Mouse (Mus musculus): ENCODE measurements around the gene Zg16. TPM values are rescaled to one million over a fixed set of nuclear protein-coding genes. Genes with fewer than 3 reads are reported as not detected.
"Not testable (repeated sequence)": the region's sequence is repeated elsewhere in the genome, so short reads cannot be mapped to it uniquely, and the experiment has no call there.

The Zg16 gene
- total RNA-seq (2021) = not detected
- long read RNA-seq, experiment 1 = 0 reads
- long read RNA-seq, experiment 2 = 0 reads

DNA sequence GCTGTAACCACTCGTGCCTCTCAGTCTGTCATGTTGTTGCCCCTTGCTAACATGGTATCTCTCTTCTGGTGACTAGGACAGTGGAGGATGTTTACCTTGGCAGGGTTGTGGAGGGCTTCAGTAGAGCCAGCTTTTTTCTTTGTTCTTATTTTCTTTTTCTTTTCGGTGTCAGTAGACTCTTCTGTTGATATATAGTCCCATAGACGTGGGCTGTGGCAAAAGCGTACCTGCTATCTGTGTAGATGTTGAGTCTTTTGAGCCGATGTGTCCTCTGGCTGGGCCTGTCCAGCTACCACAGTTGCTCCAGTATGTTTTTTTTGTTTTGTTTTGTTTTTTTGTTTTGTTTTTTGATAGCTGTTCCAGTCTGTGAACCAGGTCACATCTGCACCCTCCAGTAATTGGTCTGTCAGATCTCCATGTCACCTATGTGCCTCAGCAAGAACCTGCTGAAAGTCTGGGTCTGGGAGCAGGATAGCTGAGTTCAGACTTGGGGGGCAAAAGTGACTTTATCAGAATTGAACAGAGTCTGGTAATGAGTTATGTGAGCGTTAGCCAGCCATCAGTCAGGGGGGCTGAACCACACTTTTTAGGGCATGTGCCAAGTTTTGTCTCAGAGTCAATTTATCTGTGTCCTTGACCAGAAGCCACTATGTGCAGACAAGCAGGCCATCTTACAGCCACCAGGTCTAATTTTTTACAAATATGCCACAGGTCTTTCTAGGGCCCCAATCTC lies at the start of gene Zg16:
Gene Zg16, minus strand, starts transcription at position 51 of the 733 bp plus-strand sequence.
- DNase-seq; intact Hi-C loops (cut with DNase I); H3K27ac ChIP-seq; H3K4me3 ChIP-seq: not testable (repeated sequence)

GRCm38 (mm10) chr7:127136181-127137071 lies 49.3 kb upstream of the Zg16 start:
- no peak overlapping the region for H3K27ac ChIP-seq
- no peak for DNase-seq
- no peak for TF ChIP-seq CTCF (IDR thresholded peaks at IDR 0.05)
- no peak overlapping the region for H3K4me3 ChIP-seq
- intact Hi-C loops (cut with DNase I) = no loop called here

GRCm38 (mm10) chr7:127134821-127135447 lies 47.8 kb upstream of the Zg16 start:
- no peak overlapping the region for H3K27ac ChIP-seq
- intact Hi-C loops (cut with DNase I) = no loop called here
- DNase-seq = no peak
- TF ChIP-seq CTCF (IDR thresholded peaks at IDR 0.05) = no peak
- H3K4me3 ChIP-seq = no peak overlapping the region

DNA sequence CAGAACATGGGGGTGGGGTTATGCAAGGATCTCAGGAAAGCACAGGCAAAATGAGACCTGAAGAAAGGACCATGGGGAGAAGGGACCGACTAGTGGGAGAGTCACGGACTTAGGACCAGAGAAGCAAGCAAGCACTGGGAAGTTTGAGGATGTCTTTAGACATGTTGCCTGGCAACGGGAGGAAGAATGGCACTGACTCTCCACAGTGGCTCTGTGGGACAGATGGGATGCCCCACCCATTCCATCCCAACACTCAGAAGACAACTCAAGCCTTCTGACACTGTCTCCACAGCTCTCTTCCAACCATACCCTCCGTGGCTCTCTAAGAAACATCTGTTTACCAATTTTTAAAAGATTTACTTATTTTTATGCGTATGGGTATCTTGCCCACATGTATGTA lies 46.0 kb upstream of the Zg16 start:
- intact Hi-C loops (cut with DNase I) = no loop called here
- H3K4me3 ChIP-seq = no peak overlapping the region
- DNase-seq = no peak
- no peak for TF ChIP-seq CTCF (IDR thresholded peaks at IDR 0.05)
- no peak overlapping the region for H3K27ac ChIP-seq

DNA sequence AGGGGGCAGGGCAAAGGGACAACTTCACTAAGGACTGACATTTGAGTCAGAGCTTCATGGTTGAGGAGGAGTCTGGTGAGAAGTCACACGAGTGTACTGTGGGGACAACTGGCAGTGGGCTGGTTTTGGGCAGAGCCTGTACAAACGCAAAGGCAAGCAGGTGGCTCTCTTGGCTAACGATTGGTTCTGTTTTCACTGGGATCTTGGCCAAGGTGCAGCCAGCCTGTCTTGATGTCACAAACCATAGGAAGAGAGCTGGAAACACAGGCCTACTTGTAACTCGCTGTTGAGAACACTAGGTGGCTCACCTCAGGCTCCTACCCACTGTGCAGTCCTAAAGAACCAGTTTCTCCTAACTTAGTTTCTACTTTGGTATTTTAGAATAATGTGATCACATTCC lies 42.5 kb upstream of the Zg16 start:
- no peak overlapping the region for H3K27ac ChIP-seq
- intact Hi-C loops (cut with DNase I) = loop anchor here (5.0 kb wide), 1 partner anchor 103 kb away; the partner anchor contains the start of genes Sept1 and Zfp553
- DNase-seq = no peak
- H3K4me3 ChIP-seq = no peak overlapping the region
- peak; percentile 61 for TF ChIP-seq CTCF (IDR thresholded peaks at IDR 0.05)

- peak within 1 kb of the TSS; percentile 45 for H3K4me3 ChIP-seq
- intact Hi-C loops (cut with DNase I) = loop anchor here (5.0 kb wide), 1 partner anchor 60 kb away; no protein-coding TSS in a partner anchor
- TF ChIP-seq CTCF (IDR thresholded peaks at IDR 0.05) = no peak
- peak within 1 kb of the TSS; percentile 40; the same call in 1 of the 2 replicates for H3K27ac ChIP-seq
- no peak for DNase-seq
These were observed 34.8 kb upstream of the Zg16 start, which contains the start of gene Qprt for GRCm38 (mm10) chr7:127121911-127122270. Gene Qprt (minus strand): TSS chr7:127122226.

GRCm38 (mm10) chr7:127121061-127121910 lies 34.2 kb upstream of the Zg16 start:
- Histone ChIP-seq H3K27ac (peak overlapping the region; percentile 40; the same call in 1 of the 2 replicates), H3K4me3 (peak overlapping the region; percentile 45)
- no peak for TF ChIP-seq CTCF (IDR thresholded peaks at IDR 0.05)
- peak; percentile 60 for DNase-seq
- intact Hi-C loops (cut with DNase I) = loop anchor here (5.0 kb wide), 1 partner anchor 61 kb away; no protein-coding TSS in a partner anchor

DNA sequence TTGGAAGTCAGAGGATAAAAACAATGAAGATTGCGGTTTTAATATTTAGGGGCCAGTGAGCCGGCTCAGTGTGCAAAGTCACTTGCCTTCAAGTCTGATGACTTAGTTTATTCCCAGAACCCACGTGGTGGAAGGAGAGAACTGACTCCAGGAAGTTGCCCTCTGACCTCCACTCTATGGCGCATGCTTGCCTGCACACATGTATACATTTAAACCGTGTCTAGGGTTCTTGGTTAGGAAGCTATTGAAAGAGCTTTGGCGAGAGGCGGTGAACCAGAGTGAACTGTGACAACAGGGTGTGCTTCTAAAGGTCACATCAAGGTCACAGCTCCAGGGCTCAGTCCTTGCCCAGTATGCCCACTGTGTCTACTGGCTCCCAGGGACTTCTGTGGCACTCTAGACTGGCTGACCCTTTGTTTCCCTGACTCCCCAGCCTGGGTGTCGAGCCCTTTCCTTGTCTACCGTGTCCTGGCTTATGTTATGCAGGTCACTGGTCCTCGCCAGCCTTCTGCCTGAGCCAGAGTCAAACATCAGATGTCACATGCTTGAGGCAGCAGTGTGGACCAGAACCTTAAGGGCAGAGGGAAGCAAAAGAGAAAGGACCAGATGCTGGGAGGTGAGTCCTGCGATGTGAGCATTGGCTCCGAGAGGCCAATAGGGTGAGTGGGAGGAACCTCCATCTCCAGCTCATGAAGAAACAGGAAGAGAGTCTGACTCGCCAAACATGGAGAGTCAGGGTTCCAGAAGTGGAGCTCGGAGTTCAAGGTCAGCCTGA lies 31.7 kb upstream of the Zg16 start:
- no peak for TF ChIP-seq CTCF (IDR thresholded peaks at IDR 0.05)
- intact Hi-C loops (cut with DNase I) = no loop called here

GRCm38 (mm10) chr7:127117948-127118347 lies 30.8 kb upstream of the Zg16 start:
- DNase-seq = peak; percentile 60
- Histone ChIP-seq H3K27ac (no peak overlapping the region), H3K4me3 (no peak overlapping the region)
- intact Hi-C loops (cut with DNase I) = no loop called here
- TF ChIP-seq CTCF (IDR thresholded peaks at IDR 0.05) = peak; percentile 40

More for the DNA sequence above, 31.7 kb upstream of the Zg16 start:
- Histone ChIP-seq H3K4me3 (no peak overlapping the region), H3K27ac (no peak overlapping the region)
- DNase-seq = no peak

DNA sequence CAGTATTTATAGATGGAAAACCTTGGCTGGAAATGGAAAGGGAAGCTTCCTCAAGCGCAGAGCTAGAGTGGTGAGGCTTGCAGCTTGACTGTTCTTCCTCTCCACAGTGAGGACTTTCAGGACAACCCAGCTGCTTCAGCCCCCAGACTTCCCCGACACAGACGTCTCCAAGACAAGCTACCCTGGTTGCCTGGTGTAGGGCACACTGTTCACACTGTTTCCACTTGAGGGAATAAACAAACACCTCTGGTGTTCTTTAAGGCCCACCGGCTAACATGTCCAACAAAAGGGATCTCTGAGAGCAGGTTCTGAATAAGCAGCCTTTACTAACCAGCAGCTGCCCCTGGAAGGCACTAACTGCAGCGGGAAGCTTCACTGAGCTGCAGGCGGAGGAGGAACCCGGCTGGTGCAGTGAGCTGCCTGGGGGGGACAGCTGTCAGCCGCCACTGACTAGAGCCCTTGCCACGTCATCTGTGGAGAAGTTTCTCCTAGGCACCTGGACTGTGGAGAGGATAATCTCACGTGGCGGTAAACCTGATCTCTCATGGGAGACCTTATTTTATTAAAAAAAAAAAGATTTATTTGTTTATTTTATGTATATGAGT lies 29.3 kb upstream of the Zg16 start:
- DNase-seq = no peak
- intact Hi-C loops (cut with DNase I) = no loop called here
- H3K4me3 ChIP-seq = no peak overlapping the region
- no peak overlapping the region for H3K27ac ChIP-seq
- no peak for TF ChIP-seq CTCF (IDR thresholded peaks at IDR 0.05)

- TF ChIP-seq CTCF (IDR thresholded peaks at IDR 0.05) = no peak
- intact Hi-C loops (cut with DNase I) = loop anchor here (5.0 kb wide), 1 partner anchor 363 kb away; no protein-coding TSS in a partner anchor
- Histone ChIP-seq H3K4me3 (no peak overlapping the region), H3K27ac (no peak overlapping the region)
- DNase-seq = no peak
These were observed 27.8 kb upstream of the Zg16 start for GRCm38 (mm10) chr7:127114920-127115319.
